Mouse (Mus musculus): ENCODE results near the gene Gm29735. TPM values are rescaled to one million over a fixed set of nuclear protein-coding genes. Genes with fewer than 3 reads are reported as not detected.
A peak's percentile ranks its signal among the peaks of the same experiment; 100 is the strongest.
"Not testable (repeated sequence)": the region's sequence is repeated elsewhere in the genome, so short reads cannot be mapped to it uniquely, and the experiment has no call there.

The Gm29735 gene
- total RNA-seq (2015; ENCODE audit: low replicate concordance) (not detected in 2 replicates), total RNA-seq (2017; ENCODE audit: low replicate concordance) (not detected in 2 replicates)

- ATAC-seq (replicated peaks; ENCODE audit: low FRiP score, poor library complexity, severe bottlenecking) = not testable (repeated sequence)
Measured at GRCm38 (mm10) chr7:142157013-142157412, at the start of gene Gm29735. Gm29735 (minus strand) TSS chr7:142157113.

- ATAC-seq (replicated peaks; ENCODE audit: low FRiP score, poor library complexity, severe bottlenecking) = no peak
Measured at GRCm38 (mm10) chr7:142205488-142205887, 48.6 kb upstream of the Gm29735 start.

GRCm38 (mm10) chr7:142201064-142201463, 44.2 kb upstream of the Gm29735 start, which contains the start of gene Krtap5-3:
Krtap5-3 (plus strand) TSS chr7:142201364.
- no peak for ATAC-seq (replicated peaks; ENCODE audit: low FRiP score, poor library complexity, severe bottlenecking)

- no peak for ATAC-seq (replicated peaks; ENCODE audit: low FRiP score, poor library complexity, severe bottlenecking)
Measured at GRCm38 (mm10) chr7:142198748-142199147, 41.8 kb upstream of the Gm29735 start.

- no peak for ATAC-seq (replicated peaks; ENCODE audit: low FRiP score, poor library complexity, severe bottlenecking)
Measured at GRCm38 (mm10) chr7:142190289-142190688, 33.4 kb upstream of the Gm29735 start, which contains the start of gene Gm10153. Gm10153 (minus strand) TSS chr7:142190389.

GRCm38 (mm10) chr7:142188156-142188555, 31.2 kb upstream of the Gm29735 start:
- ATAC-seq (replicated peaks; ENCODE audit: low FRiP score, poor library complexity, severe bottlenecking) = no peak

- ATAC-seq (replicated peaks; ENCODE audit: low FRiP score, poor library complexity, severe bottlenecking) = no peak
Measured at GRCm38 (mm10) chr7:142181021-142181420, 24.1 kb upstream of the Gm29735 start.

- ATAC-seq (replicated peaks; ENCODE audit: low FRiP score, poor library complexity, severe bottlenecking) = no peak
Measured at GRCm38 (mm10) chr7:142178685-142179084, 21.8 kb upstream of the Gm29735 start.

- not testable (repeated sequence) for ATAC-seq (replicated peaks; ENCODE audit: low FRiP score, poor library complexity, severe bottlenecking)
Measured at GRCm38 (mm10) chr7:142175905-142176304, 19.0 kb upstream of the Gm29735 start, which contains the start of gene Krtap5-2. Krtap5-2 (minus strand) TSS chr7:142176005.

GRCm38 (mm10) chr7:142169836-142170235, 12.9 kb upstream of the Gm29735 start:
- ATAC-seq (replicated peaks; ENCODE audit: low FRiP score, poor library complexity, severe bottlenecking) = peak; percentile 68; the same call in 1 of the 2 replicates

GRCm38 (mm10) chr7:142165639-142166038, 8.7 kb upstream of the Gm29735 start, which contains the start of gene Gm4553:
Gm4553 (minus strand) TSS chr7:142165739.
- not testable (repeated sequence) for ATAC-seq (replicated peaks; ENCODE audit: low FRiP score, poor library complexity, severe bottlenecking)

- no peak for ATAC-seq (replicated peaks; ENCODE audit: low FRiP score, poor library complexity, severe bottlenecking)
Measured at GRCm38 (mm10) chr7:142159366-142159765, 2.5 kb upstream of the Gm29735 start.

GRCm38 (mm10) chr7:142155308-142155707, 1.6 kb downstream of the Gm29735 start:
- no peak for ATAC-seq (replicated peaks; ENCODE audit: low FRiP score, poor library complexity, severe bottlenecking)

GRCm38 (mm10) chr7:142152191-142152590, 4.7 kb downstream of the Gm29735 start:
- no peak for ATAC-seq (replicated peaks; ENCODE audit: low FRiP score, poor library complexity, severe bottlenecking)

- ATAC-seq (replicated peaks; ENCODE audit: low FRiP score, poor library complexity, severe bottlenecking) = no peak
Measured at GRCm38 (mm10) chr7:142148633-142149032, 8.3 kb downstream of the Gm29735 start.

- ATAC-seq (replicated peaks; ENCODE audit: low FRiP score, poor library complexity, severe bottlenecking) = no peak
Measured at GRCm38 (mm10) chr7:142146033-142146432, 10.9 kb downstream of the Gm29735 start.

GRCm38 (mm10) chr7:142145413-142145940, 11.4 kb downstream of the Gm29735 start:
- ATAC-seq (replicated peaks; ENCODE audit: low FRiP score, poor library complexity, severe bottlenecking) = no peak

GRCm38 (mm10) chr7:142144507-142144906, 12.4 kb downstream of the Gm29735 start, which contains the start of gene Gm45337:
Gm45337 (minus strand) TSS chr7:142144607.
- no peak for ATAC-seq (replicated peaks; ENCODE audit: low FRiP score, poor library complexity, severe bottlenecking)

GRCm38 (mm10) chr7:142143506-142144010, 13.4 kb downstream of the Gm29735 start:
- ATAC-seq (replicated peaks; ENCODE audit: low FRiP score, poor library complexity, severe bottlenecking) = not testable (repeated sequence)

- ATAC-seq (replicated peaks; ENCODE audit: low FRiP score, poor library complexity, severe bottlenecking) = no peak
Measured at GRCm38 (mm10) chr7:142140696-142141095, 16.2 kb downstream of the Gm29735 start.

GRCm38 (mm10) chr7:142135934-142136333, 21.0 kb downstream of the Gm29735 start, which contains the start of gene Gm39115:
Gm39115 (minus strand) TSS chr7:142136034.
- ATAC-seq (replicated peaks; ENCODE audit: low FRiP score, poor library complexity, severe bottlenecking) = not testable (repeated sequence)
